ENCODE assay signal across 8 mouse cellular contexts in the genomic region with DNA sequence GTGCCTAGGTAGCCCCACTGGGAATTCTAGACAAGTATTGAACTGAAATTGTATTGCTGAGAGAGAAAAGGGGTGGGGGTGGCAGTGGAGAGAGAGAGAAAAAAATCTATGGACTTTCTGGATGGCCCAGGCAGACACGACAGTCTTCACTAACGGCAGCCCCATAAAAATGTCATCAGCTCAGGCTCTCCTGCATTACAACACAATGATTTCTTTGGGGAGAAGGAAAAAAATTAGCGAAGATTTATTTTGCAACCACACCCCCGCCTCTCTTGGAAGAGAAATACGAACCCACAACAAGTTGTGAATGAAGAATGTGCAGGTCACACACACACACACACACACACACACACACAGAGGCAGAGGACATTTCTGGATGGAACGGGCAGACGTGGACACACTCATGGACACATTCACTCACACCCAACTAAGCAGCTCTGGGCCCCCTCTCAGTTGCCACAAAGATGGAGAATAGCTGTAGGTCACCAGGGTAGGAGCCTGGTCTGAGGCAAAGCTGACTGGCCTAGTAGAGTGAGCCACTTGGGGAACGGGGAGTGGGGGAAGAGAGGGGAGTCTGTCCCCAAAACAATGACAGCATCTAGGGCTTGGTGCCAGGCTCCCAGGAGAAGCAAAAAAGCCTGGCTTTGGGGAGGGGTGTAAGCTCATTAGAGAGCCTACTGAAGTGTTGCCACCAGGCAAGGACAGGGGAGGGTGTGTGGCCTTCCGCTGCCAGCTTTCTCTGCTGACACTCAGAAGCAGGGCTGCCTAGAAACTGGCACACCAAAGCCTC.
DNase-seq lines count a peak whose midpoint lies in the region; ATAC-seq and TF ChIP-seq lines count a peak whose summit lies in the region.

No protein-coding gene starts in this region.

- H3K4me3 ChIP-seq in lung, embryonic 15.5 days, result no peak overlapping the region
- H3K4me3 ChIP-seq in lung, adult 2 months (replicated peaks; ENCODE audit: extremely low read depth, low read depth, low read length), result no peak overlapping the region
- H3K4me3 ChIP-seq in hindbrain, embryonic 11.5 days (ENCODE audit: low read depth, low read length), result no peak overlapping the region
- H3K4me3 ChIP-seq in limb, embryonic 11.5 days (ENCODE audit: low read depth, low read length), result no peak overlapping the region

- no peak for TF ChIP-seq CTCF in lung, adult 2 months (IDR thresholded peaks at IDR 0.05; ENCODE audit: insufficient read depth, low read length)

- intact Hi-C loops in gastrocnemius, postnatal 36 days (cut with DNase I), result no loop called here

- H3K4me2 ChIP-seq in lung, embryonic 15.5 days, result no peak overlapping the region
- H3K4me2 ChIP-seq in hindbrain, embryonic 11.5 days (replicated peaks; ENCODE audit: low read depth, low read length), result no peak overlapping the region
- H3K4me2 ChIP-seq in limb, embryonic 11.5 days (ENCODE audit: low read depth, severe bottlenecking), result no peak overlapping the region

- peaks cover 41% of the 10 kb centered on the region for H3K4me1 ChIP-seq in lung, embryonic 15.5 days
- H3K4me1 ChIP-seq in lung, adult 2 months (ENCODE audit: control insufficient read depth, insufficient read depth, low read length), result peaks cover 1% of the 10 kb centered on the region
- peaks cover 9% of the 10 kb centered on the region for H3K4me1 ChIP-seq in hindbrain, embryonic 11.5 days (replicated peaks; ENCODE audit: control insufficient read depth, insufficient read depth, low read length)
- peaks cover 20% of the 10 kb centered on the region for H3K4me1 ChIP-seq in limb, embryonic 11.5 days (ENCODE audit: control insufficient read depth, insufficient read depth, low read length)

- no peaks in the 10 kb centered on the region for H3K9me3 ChIP-seq in lung, embryonic 15.5 days
- no peaks in the 10 kb centered on the region for H3K9me3 ChIP-seq in hindbrain, embryonic 11.5 days (ENCODE audit: control insufficient read depth, low read length)
- no peaks in the 10 kb centered on the region for H3K9me3 ChIP-seq in limb, embryonic 11.5 days (ENCODE audit: control insufficient read depth, low read length)

- H3K27me3 ChIP-seq in lung, embryonic 15.5 days, result no peaks in the 10 kb centered on the region
- no peaks in the 10 kb centered on the region for H3K27me3 ChIP-seq in hindbrain, embryonic 11.5 days (ENCODE audit: control insufficient read depth, insufficient read depth, low read length)
- H3K27me3 ChIP-seq in limb, embryonic 11.5 days (ENCODE audit: control insufficient read depth, insufficient read depth, low read length), result peaks cover 2% of the 10 kb centered on the region; the same call in 1 of the 2 replicates

- H3K9ac ChIP-seq in lung, embryonic 15.5 days, result no peak overlapping the region
- peak overlapping the region; percentile 3; the same call in 1 of the 2 replicates for H3K9ac ChIP-seq in hindbrain, embryonic 11.5 days (ENCODE audit: low read depth, low read length)
- H3K9ac ChIP-seq in limb, embryonic 11.5 days (ENCODE audit: low read length), result no peak overlapping the region

- H3K36me3 ChIP-seq in lung, embryonic 15.5 days, result no peaks in the 10 kb centered on the region
- no peaks in the 10 kb centered on the region for H3K36me3 ChIP-seq in hindbrain, embryonic 11.5 days (ENCODE audit: control insufficient read depth, insufficient read depth, low read length)
- no peaks in the 10 kb centered on the region for H3K36me3 ChIP-seq in limb, embryonic 11.5 days (ENCODE audit: control insufficient read depth, insufficient read depth, low read length)

- peak overlapping the region; percentile 25; the same call in 1 of the 2 replicates for H3K27ac ChIP-seq in lung, embryonic 15.5 days
- H3K27ac ChIP-seq in hindbrain, embryonic 11.5 days (ENCODE audit: low read depth, low read length), result peak overlapping the region; percentile 77
- H3K27ac ChIP-seq in limb, embryonic 11.5 days (replicated peaks; ENCODE audit: low read depth, low read length), result no peak overlapping the region

- WGBS in lung, embryonic 15.5 days, result 36% methylated on average over 9 of the region's 9 CpGs
- 69% methylated on average over 9 of the region's 9 CpGs for WGBS in lung, adult 2 months
- WGBS in hindbrain, embryonic 11.5 days, result 57% methylated on average over 9 of the region's 9 CpGs
- 42% methylated on average over 9 of the region's 9 CpGs for WGBS in limb, embryonic 11.5 days

- no peak for TF ChIP-seq POLR2A in lung, adult 2 months (IDR thresholded peaks at IDR 0.05; ENCODE audit: borderline replicate concordance, extremely low read depth, low read depth, low read length)

- DNase-seq in lung, adult 2 months, result no peak
- peak; percentile 31 for DNase-seq in hindbrain, embryonic 11.5 days (ENCODE audit: low spot score)
- DNase-seq in limb, embryonic 11.5 days (ENCODE audit: low spot score), result peak; percentile 45
- peak; percentile 63 for DNase-seq in right cerebral cortex, postnatal 14 days
- no peak for DNase-seq in thymus, postnatal 4 days
- no peak for DNase-seq in gastrocnemius, postnatal 36 days

- ATAC-seq in lung, embryonic 15.5 days (ENCODE audit: borderline replicate concordance, extremely low read depth, low FRiP score, low TSS enrichment), result peak; percentile 37; the same call in 1 of the 2 replicates
- ATAC-seq in hindbrain, embryonic 11.5 days (ENCODE audit: low FRiP score), result peak; percentile 57
- ATAC-seq in limb, embryonic 11.5 days (ENCODE audit: insufficient number of reproducible peaks, low FRiP score, low TSS enrichment, low read depth), result 0 out of 2 replicates have a peak, but pooled peaks have one; percentile 26
- no peak for ATAC-seq in CD4-positive, CD25-positive, alpha-beta regulatory T cell, adult 4 months

Comparison
In these comparisons a context has a peak if more than half of its experiments do, and no peak if none do; other contexts are left out.
1. DNase-seq: peak in hindbrain, embryonic 11.5 days (single experiment), limb, embryonic 11.5 days (single experiment) and right cerebral cortex, postnatal 14 days (single experiment); none in lung, adult 2 months (single experiment), thymus, postnatal 4 days (single experiment) and gastrocnemius, postnatal 36 days (0 of 2).